Mouse (Mus musculus) embryonic fibroblast, embryonic 13.5 days (primary cell): ENCODE data around the gene Osbpl2. TPM values are rescaled to one million over a fixed set of nuclear protein-coding genes. Genes with fewer than 3 reads are reported as not detected.
A peak's percentile ranks its signal among the peaks of the same experiment; 100 is the strongest.

Experiments
- H3K27ac ChIP-seq: 2 replicates; pipeline ENCODE4 v1.5.1; 2012; ENCODE audit warnings: low read length, control low read depth, inconsistent platforms; ENCODE audit not compliant: insufficient read depth
- H3K4me1 ChIP-seq: 2 replicates; pipeline ENCODE4 v1.6.1; 2011; ENCODE audit warnings: low read length; ENCODE audit not compliant: control insufficient read depth, insufficient read depth
- H3K4me3 ChIP-seq: 2 replicates; pipeline ENCODE4 v1.5.1; 2011; ENCODE audit warnings: mild to moderate bottlenecking, control low read depth, low read length; ENCODE audit not compliant: insufficient read depth
- CTCF ChIP-seq: IDR thresholded peaks from 2 replicates; pipeline ENCODE4 v1.5.1; 2011; ENCODE audit warnings: mild to moderate bottlenecking, control low read depth, low read length, moderate library complexity, borderline replicate concordance; ENCODE audit not compliant: insufficient read depth
- POLR2A ChIP-seq: IDR thresholded peaks from 2 replicates; pipeline ENCODE4 v1.6.1; 2011; ENCODE audit warnings: low read depth, mild to moderate bottlenecking, control low read depth, low read length, moderate library complexity
- polyA plus RNA-seq: library from polyadenylated mRNA; stranded (reverse); fragments of >200 nt; gene quantifications from 2 replicates; pipeline ENCODE4 v1.2.4, GENCODE M21; 2011; ENCODE audit warnings: low read depth; ENCODE audit not compliant: missing spikeins, insufficient read length

The Osbpl2 gene
- polyA plus RNA-seq, 1 experiment, result 39.3 TPM

DNA sequence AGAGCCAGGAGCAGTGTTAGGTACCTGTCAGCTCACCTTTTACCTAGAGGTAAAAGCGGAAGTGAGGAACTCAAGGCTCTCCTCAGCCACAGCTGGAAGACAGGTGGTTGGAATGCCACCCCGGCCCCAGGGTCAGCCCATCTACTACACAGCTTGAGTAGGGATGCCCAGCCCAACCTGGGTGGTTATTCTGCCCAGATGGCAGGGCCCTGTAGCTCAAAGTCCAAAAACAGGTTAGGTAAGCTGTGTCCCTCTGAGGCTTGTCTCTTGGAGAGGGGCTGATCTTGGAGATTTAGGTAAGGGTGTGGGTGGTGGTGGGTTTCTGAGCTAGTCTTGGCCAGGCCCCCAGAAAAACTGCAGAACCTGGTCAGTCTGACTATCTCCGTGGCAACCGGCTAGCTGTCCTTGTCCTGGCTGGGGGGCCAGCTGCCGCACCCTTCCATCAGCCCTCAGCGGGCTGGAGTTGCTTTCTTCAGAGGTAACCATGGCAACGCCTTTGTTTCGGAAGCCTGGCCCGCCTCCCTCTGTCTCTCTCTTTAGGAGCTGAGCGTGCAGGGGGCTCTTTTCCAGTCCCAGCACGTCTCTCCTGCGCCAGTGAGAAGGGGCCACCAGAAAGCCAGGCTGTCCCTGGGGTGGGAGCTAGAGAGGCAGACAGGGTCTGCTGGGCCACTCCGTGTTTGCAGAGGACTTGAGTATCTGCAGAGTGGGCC, 1.5 kb upstream of the Osbpl2 start:
- Histone ChIP-seq H3K27ac (no peak overlapping the region), H3K4me1 (peaks cover 24% of the 10 kb centered on the region), H3K4me3 (no peak overlapping the region)
- TF ChIP-seq POLR2A (no peak), CTCF (no peak)

DNA sequence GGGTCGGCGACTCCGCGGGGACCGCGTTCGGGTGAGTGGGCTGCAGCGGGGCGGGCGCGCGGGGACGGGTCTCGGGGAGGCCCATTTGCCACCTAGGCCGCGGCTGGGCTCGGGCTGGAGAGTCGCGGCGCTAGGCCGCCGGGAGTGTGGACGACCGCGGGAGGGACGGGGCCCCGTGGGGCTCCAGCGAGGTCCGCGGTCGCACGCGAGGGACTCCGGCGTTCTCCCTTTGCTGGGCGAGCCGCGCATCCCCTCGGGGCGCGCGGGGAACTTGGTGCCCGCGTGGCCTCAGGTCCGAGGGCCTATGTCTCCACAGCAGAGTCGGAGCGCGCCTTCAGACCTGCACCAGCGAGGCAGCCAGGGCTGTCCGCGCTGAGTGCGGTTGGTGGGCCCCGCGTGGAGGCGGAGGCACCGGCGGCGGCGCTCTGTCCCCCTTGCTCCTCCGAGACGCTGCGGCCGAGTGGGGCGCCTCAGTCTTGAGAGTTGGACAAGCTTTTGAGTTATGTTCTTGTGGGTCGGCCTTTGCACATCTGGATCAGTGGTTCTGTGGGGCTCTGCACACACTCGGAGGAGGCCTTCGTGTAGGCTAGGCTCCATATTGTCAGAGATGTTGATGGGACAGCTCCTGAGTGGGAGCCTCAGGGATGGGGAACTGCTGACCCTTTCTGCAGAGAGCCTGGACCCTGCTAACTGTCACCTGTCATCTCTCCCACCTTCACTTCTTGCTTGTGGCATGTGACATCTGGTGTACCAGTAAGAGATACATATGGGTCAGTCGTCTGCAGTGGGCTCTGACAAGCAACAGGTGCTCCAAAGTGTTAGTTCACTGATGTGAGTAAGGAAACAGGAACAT, 559 bp downstream of the Osbpl2 start:
- no peak for TF ChIP-seq CTCF
- no peak; the same call in 1 of the 2 replicates for TF ChIP-seq POLR2A

DNA sequence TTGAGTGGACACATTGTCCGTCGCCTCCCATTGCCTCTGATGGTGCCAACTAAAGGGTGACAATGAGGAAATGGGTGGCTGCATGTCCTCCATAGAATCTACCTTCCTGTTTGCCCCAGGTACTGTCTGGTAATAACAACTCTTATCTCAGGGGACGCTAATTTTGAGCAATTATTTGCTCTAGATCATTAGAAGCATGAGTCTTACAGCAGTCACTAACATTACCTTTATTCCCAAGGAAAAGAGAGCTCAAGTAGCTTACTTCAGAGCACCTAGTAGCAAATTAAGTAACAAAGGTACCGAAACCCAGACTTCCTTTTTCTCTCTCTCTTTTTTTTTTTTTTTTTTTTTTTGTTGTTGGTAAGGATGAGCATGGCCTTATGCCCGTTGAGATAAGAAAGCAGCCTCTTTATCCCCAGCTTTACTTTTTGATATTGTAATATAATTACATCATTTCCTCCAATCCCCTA, 1.2 kb downstream of the Osbpl2 start:
- H3K27ac ChIP-seq, result no peak overlapping the region
- TF ChIP-seq POLR2A, result no peak
- no peak for TF ChIP-seq CTCF
- H3K4me1 ChIP-seq, result peaks cover 13% of the 10 kb centered on the region
- H3K4me3 ChIP-seq, result peak overlapping the region; percentile 78

More for the DNA sequence above, 559 bp downstream of the Osbpl2 start:
- peaks cover 17% of the 10 kb centered on the region for H3K4me1 ChIP-seq
- no peak overlapping the region for H3K27ac ChIP-seq
- peak overlapping the region; percentile 78 for H3K4me3 ChIP-seq

DNA sequence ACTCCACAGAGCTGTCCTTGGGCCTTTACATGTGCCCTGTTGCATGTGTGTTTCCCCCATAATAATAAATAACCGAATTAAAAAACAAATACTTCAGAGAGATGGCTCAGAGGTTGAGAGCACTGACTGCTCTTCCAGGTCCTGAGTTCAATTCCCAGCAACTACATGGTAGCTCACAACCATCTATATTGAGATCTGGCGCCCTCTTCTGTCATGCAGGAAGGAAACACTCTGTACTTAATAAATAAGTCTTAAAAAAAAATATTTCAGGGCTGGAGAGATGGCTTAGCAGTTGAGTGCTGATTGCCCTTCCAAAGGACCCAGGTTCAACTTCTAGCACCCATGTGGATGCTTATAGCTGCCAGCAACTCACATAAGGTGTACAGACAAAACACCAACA, 5.1 kb downstream of the Osbpl2 start:
- H3K27ac ChIP-seq, result no peak overlapping the region
- peaks cover 5% of the 10 kb centered on the region for H3K4me1 ChIP-seq
- no peak overlapping the region for H3K4me3 ChIP-seq
- TF ChIP-seq POLR2A, result no peak
- TF ChIP-seq CTCF, result no peak

DNA sequence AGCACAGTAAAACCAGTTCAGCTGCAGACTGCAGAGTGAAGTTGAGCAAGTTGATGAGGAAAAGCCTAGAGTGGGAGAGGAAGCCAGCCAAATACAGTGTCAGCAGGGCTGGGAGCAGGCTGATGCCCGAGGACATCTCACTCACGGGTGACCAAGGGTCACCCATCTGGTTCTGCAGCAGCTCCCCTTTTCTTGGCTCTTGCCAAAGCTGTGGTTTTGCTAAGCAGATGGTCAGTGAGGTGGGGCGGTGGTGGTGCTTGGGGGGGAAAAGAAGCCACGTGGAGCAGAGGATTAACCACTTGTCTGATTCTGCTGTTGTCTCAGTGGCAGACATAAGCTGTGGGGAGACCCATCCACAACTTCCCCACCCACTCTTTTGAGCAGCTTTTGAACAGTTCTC, 7.1 kb downstream of the Osbpl2 start:
- TF ChIP-seq POLR2A, result no peak
- TF ChIP-seq CTCF, result no peak
- Histone ChIP-seq H3K27ac (no peak overlapping the region), H3K4me3 (no peak overlapping the region), H3K4me1 (peaks cover 2% of the 10 kb centered on the region; the same call in 1 of the 2 replicates)

DNA sequence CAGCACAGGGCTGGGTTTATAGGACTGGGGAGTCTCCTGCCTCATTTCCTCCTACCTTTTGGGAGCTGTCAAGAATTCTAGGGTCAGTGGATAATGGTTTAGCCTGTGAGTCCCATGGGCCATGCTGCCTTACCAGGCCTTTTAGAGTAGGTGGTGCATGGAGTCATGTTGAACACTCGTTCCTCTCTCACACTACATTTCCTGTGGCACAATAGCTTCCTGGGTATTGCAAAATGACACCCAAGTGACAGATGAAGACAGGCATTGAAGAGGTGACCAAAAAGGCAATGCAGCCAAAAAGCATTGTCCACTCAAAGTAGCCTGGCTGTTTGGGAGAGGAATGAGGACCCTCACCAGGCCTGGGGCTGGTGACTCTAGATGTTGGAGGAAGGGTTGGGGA, 8.6 kb downstream of the Osbpl2 start:
- Histone ChIP-seq H3K4me3 (no peak overlapping the region), H3K27ac (no peak overlapping the region), H3K4me1 (peaks cover 2% of the 10 kb centered on the region; the same call in 1 of the 2 replicates)
- TF ChIP-seq POLR2A, result no peak
- TF ChIP-seq CTCF, result no peak

DNA sequence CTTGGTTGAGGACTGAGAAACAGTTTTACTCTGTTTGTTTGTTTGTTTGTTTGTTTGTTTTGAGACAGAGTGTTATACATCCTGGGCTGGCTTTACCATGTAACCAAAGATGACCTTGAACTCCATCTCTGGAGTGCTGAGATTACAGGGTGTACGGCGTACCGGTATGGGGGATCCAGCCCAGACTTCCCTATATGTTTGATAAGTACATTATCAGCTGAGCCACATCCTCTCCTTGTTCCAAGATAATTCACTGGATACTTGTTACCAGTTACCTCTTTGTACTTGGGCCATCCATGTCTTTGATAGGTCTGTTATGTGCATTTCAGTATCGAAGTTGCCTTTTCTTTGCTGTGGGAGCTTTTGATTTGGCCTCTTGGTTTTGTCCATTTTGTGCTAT, 14.1 kb downstream of the Osbpl2 start:
- Histone ChIP-seq H3K27ac (no peak overlapping the region), H3K4me3 (no peak overlapping the region), H3K4me1 (no peaks in the 10 kb centered on the region)
- TF ChIP-seq POLR2A (no peak), CTCF (no peak)

DNA sequence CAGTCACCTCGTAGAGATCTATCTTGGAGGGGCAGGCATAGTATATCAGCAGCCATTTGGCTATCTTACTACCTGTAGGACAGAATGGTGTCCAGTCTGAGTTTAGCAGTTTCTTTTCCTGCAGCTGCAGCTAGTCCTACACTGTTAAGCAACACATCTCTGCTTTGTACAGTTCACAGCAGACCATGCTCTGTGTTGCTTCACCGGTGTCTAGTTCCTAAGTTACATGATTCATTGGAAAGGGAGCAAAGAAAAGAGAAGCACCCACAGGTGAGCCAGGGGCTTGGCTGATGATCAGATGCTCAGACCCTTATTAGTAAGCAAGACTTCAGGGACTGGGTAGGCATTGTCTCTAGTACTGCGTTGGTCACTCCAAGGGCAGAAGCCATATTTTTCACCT, 14.8 kb downstream of the Osbpl2 start:
- Histone ChIP-seq H3K4me3 (no peak overlapping the region), H3K4me1 (no peaks in the 10 kb centered on the region), H3K27ac (no peak overlapping the region)
- no peak for TF ChIP-seq CTCF
- TF ChIP-seq POLR2A, result no peak

DNA sequence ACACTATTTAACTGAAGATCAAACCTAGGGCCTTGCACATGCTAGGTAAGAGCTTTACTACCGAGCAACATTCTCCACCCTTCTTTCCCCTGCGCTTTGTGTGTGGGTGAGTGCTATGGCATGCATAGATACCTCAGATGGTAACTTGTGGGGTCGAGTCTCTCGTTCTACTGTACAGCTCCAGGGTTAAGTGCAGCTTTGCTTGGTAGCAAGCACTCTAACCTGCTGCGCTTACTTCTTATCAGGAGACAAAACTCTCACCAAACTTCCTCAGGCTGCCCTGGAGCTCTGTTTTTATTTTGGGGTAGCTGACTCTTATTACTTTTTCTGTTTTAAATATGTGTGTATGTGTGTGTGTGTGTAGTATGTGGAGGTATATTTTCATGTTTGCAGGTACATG, 16.3 kb downstream of the Osbpl2 start:
- H3K27ac ChIP-seq, result no peak overlapping the region
- no peak for TF ChIP-seq POLR2A
- no peak for TF ChIP-seq CTCF

DNA sequence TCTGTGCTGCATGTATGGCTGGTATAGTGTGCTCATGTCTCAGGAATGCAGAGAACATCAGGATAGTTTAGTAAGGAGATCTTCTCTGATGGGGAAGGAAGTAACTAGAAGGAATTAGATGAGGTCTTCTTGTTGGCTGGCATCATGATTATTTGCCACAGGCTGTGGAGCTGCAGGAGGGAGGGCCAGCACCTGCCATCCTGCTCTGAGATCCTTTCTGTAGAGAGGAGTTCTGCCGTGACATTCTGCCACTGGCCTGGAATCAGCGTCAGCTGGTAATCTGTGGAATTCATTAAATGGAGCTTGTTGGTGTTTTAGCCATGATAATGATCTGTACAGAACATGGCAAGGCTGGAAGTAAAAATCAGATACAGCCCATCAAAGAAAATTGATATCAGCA, 27.0 kb downstream of the Osbpl2 start:
- no peaks in the 10 kb centered on the region for H3K4me1 ChIP-seq
- no peak overlapping the region for H3K27ac ChIP-seq
- TF ChIP-seq CTCF, result no peak
- no peak for TF ChIP-seq POLR2A
- H3K4me3 ChIP-seq, result no peak overlapping the region

More for the DNA sequence above, 16.3 kb downstream of the Osbpl2 start:
- no peaks in the 10 kb centered on the region for H3K4me1 ChIP-seq
- no peak overlapping the region for H3K4me3 ChIP-seq
